Mouse (Mus musculus) embryonic facial prominence, embryonic 13.5 days (tissue): Measurements from ENCODE around the gene Kank2. TPM values are rescaled to one million over a fixed set of nuclear protein-coding genes. Genes with fewer than 3 reads are reported as not detected.
A peak's percentile ranks its signal among the peaks of the same experiment; 100 is the strongest.
"Not testable (repeated sequence)": the region's sequence is repeated elsewhere in the genome, so short reads cannot be mapped to it uniquely, and the experiment has no call there.

Source experiments
- ATAC-seq: fragments of 200-750 bp; cut with Nextera tagmentation; 2 replicates; pipeline ENCODE4 v1.8.0; 2017; ENCODE audit warnings: low read depth; ENCODE audit not compliant: insufficient number of reproducible peaks, insufficient read depth, low FRiP score, low TSS enrichment
- H3K27ac ChIP-seq: fragments of 300-500 bp; sonication (generic); 2 replicates; pipeline ENCODE4 v1.5.1; 2015; ENCODE audit warnings: moderate library complexity, mild to moderate bottlenecking, inconsistent platforms
- H3K27me3 ChIP-seq: fragments of 300-500 bp; sonication (generic); 2 replicates; pipeline ENCODE4 v1.6.1; 2015; ENCODE audit warnings: mild to moderate bottlenecking, inconsistent platforms
- H3K36me3 ChIP-seq: fragments of 300-500 bp; sonication (generic); 2 replicates; pipeline ENCODE4 v1.6.1; 2015; ENCODE audit warnings: mild to moderate bottlenecking, inconsistent platforms
- H3K4me1 ChIP-seq: fragments of 300-500 bp; sonication (generic); 2 replicates; pipeline ENCODE4 v1.6.1; 2015; ENCODE audit warnings: inconsistent platforms
- H3K4me2 ChIP-seq: fragments of 300-500 bp; sonication (generic); 2 replicates; pipeline ENCODE4 v1.6.1; 2015; ENCODE audit warnings: moderate library complexity, mild to moderate bottlenecking, inconsistent platforms
- H3K4me3 ChIP-seq: fragments of 300-500 bp; sonication (generic); 2 replicates; pipeline ENCODE4 v1.5.1; 2015; ENCODE audit warnings: mild to moderate bottlenecking, inconsistent platforms
- H3K9ac ChIP-seq: fragments of 300-500 bp; sonication (generic); 2 replicates; pipeline ENCODE4 v1.6.1; 2015; ENCODE audit warnings: mild to moderate bottlenecking, inconsistent platforms
- H3K9me3 ChIP-seq: fragments of 300-500 bp; sonication (generic); 2 replicates; pipeline ENCODE4 v1.6.1; 2016; ENCODE audit warnings: inconsistent platforms
- WGBS: fragments of 180-500 bp; shearing (Covaris S2); methylation state at CpG from one replicate; pipeline ENCODE4 v1.1.7; 2015; ENCODE audit warnings: mixed read lengths; 5-methylcytosine and 5-hydroxymethylcytosine counted together
- polyA plus RNA-seq: library from polyadenylated mRNA; unstranded; fragments of >200 nt; fragmentation: Nextera tagmentation; extraction: Ambion mirVana; gene quantifications from 2 replicates; pipeline ENCODE4 v1.2.1, GENCODE M21; 2015

Gene Kank2
- polyA plus RNA-seq, 1 experiment from 2014 or later, result 22.6 TPM

DNA sequence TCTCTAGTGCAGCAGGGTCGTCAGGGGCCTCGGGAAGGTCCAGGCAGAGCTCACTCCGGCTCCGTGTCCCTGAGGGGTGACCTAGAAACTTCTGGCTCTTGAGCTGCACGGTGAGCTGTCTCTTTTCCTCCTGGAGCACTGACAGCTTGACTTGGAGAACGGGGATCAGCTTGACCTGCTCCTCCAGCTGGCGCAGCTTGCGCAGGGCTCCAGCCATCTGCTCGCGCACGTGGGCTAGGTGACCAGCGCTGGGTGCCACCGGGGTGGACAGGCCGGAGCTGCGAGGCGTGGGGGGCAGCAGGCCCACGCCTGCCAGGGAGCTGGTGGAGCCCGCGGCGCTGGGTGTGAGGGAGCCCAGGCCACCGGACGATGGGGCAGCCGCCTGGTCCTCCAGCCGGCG lies 3.6 kb downstream of the Kank2 start:
- Histone ChIP-seq H3K4me2 (peak overlapping the region; percentile 75; the same call in 1 of the 2 replicates), H3K27ac (no peak overlapping the region), H3K9me3 (no peaks in the 10 kb centered on the region), H3K36me3 (peaks cover 59% of the 10 kb centered on the region), H3K4me3 (no peak overlapping the region), H3K27me3 (no peaks in the 10 kb centered on the region), H3K9ac (no peak overlapping the region), H3K4me1 (peaks cover 58% of the 10 kb centered on the region)
- no peak for ATAC-seq
- 94% methylated on average over 25 of the region's 25 CpGs for WGBS

DNA sequence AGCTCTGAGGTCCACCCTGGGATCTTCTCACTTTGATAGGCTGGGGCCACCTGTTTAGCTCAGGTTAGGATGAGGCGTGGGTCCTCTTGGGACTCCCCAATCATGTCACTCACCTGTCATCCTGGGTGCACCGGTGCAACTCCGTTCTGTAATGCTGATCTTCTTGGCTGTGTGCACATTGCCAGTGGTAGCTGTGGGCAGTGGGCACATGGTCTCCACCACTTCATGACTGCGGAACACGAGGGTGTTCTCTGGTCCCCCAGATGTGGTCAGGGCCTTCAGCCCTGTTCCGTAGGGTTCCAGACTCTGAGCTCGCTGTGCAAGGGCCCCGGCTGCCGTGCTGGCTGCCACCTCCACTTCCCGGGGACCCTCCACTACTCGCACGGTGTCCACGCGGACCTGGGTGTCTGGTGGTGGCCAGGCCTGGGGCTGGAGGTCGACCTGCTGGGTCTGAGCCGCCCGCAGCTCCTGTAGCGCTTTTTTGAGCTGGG lies 4.2 kb downstream of the Kank2 start:
- WGBS, result 95% methylated on average over 18 of the region's 18 CpGs
- no peak overlapping the region for H3K4me2 ChIP-seq
- H3K4me3 ChIP-seq, result no peak overlapping the region
- H3K36me3 ChIP-seq, result peaks cover 64% of the 10 kb centered on the region
- ATAC-seq, result no peak
- no peaks in the 10 kb centered on the region for H3K27me3 ChIP-seq
- H3K27ac ChIP-seq, result no peak overlapping the region
- H3K9me3 ChIP-seq, result no peaks in the 10 kb centered on the region
- no peak overlapping the region; the same call in 1 of the 2 replicates for H3K9ac ChIP-seq
- peaks cover 58% of the 10 kb centered on the region for H3K4me1 ChIP-seq

GRCm38 (mm10) chr9:21793507-21793906 lies 5.0 kb downstream of the Kank2 start:
- WGBS, result 96% methylated on average over 6 of the region's 6 CpGs
- peaks cover 52% of the 10 kb centered on the region for H3K4me1 ChIP-seq
- H3K27me3 ChIP-seq, ATAC-seq, H3K4me3 ChIP-seq, H3K9me3 ChIP-seq, H3K27ac ChIP-seq, H3K4me2 ChIP-seq, H3K9ac ChIP-seq: not testable (repeated sequence)
- H3K36me3 ChIP-seq, result peaks cover 73% of the 10 kb centered on the region

GRCm38 (mm10) chr9:21792644-21793043 lies 5.9 kb downstream of the Kank2 start:
- H3K4me2 ChIP-seq, result peak overlapping the region; percentile 36
- no peaks in the 10 kb centered on the region for H3K9me3 ChIP-seq
- peaks cover 56% of the 10 kb centered on the region for H3K4me1 ChIP-seq
- no peak overlapping the region for H3K4me3 ChIP-seq
- peaks cover 82% of the 10 kb centered on the region for H3K36me3 ChIP-seq
- no peaks in the 10 kb centered on the region for H3K27me3 ChIP-seq
- no peak for ATAC-seq
- no peak overlapping the region for H3K27ac ChIP-seq
- peak overlapping the region; percentile 44; the same call in 1 of the 2 replicates for H3K9ac ChIP-seq
- WGBS, result 56% methylated on average over 8 of the region's 8 CpGs

GRCm38 (mm10) chr9:21791861-21792260 lies 6.7 kb downstream of the Kank2 start:
- 85% methylated on average over 8 of the region's 8 CpGs for WGBS
- H3K4me2 ChIP-seq, result 0 out of 2 replicates have a peak overlapping the region, but pooled peaks have one; percentile 7
- H3K36me3 ChIP-seq, result peaks cover 87% of the 10 kb centered on the region
- no peaks in the 10 kb centered on the region for H3K27me3 ChIP-seq
- no peak overlapping the region for H3K27ac ChIP-seq
- no peak overlapping the region for H3K4me3 ChIP-seq
- no peak for ATAC-seq
- H3K4me1 ChIP-seq, result peaks cover 55% of the 10 kb centered on the region
- H3K9ac ChIP-seq, result no peak overlapping the region
- no peaks in the 10 kb centered on the region for H3K9me3 ChIP-seq

- Histone ChIP-seq H3K36me3 (peaks cover 90% of the 10 kb centered on the region), H3K27me3 (no peaks in the 10 kb centered on the region), H3K4me1 (peaks cover 37% of the 10 kb centered on the region), H3K4me2 (no peak overlapping the region), H3K27ac (peak overlapping the region; percentile 19), H3K9me3 (no peaks in the 10 kb centered on the region), H3K9ac (no peak overlapping the region), H3K4me3 (no peak overlapping the region)
- 70% methylated on average over 9 of the region's 9 CpGs for WGBS
- no peak for ATAC-seq
Measured at GRCm38 (mm10) chr9:21788234-21788633, 10.3 kb downstream of the Kank2 start.

DNA sequence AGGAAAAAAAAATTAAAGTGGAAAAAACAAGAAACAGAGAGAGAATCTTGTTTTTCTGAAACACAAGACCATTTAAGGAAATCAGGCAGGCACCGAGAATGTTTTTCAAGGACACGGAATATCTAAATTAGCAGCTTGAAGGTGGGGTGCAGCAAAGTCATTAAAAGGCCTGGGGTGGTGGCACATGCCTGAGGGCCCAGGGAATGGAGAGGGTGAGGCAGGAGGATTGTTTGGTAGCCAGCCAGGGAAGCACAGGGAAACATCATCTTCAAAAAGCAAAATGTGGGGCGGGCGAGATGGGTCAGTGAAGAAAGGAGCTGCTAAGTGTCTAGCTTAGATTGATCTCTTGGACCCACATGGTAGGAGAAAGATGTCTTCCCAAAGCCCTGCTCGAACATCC lies 10.9 kb downstream of the Kank2 start:
- WGBS, result 73% methylated on average over 5 of the region's 5 CpGs
- peaks cover 87% of the 10 kb centered on the region for H3K36me3 ChIP-seq
- no peak overlapping the region for H3K4me2 ChIP-seq
- no peak overlapping the region for H3K4me3 ChIP-seq
- H3K9ac ChIP-seq, result no peak overlapping the region
- no peaks in the 10 kb centered on the region for H3K9me3 ChIP-seq
- no peak for ATAC-seq
- no peaks in the 10 kb centered on the region for H3K27me3 ChIP-seq
- peaks cover 31% of the 10 kb centered on the region for H3K4me1 ChIP-seq
- H3K27ac ChIP-seq, result peak overlapping the region; percentile 19

DNA sequence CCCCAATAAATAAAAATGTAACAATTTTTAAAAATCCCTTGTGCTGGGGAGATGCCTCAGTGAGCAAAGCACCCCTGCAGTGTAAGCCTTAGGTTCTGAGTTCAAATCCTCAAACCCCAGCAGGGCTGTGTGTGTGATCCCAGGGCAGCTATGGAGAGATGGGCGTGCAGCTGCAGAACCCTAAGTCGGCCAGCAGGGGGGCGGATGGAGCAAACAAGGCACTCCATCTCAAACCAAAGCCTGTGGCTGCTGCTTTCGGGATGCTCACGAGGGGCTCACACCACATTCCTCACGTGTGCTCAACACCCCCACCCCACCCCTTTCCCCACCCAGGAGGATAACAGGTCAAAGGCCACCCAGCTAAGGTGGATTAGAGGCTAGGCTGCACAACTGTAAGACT lies 11.6 kb downstream of the Kank2 start:
- WGBS, result 10% methylated on average over 6 of the region's 6 CpGs
- H3K4me2 ChIP-seq, result no peak overlapping the region
- no peak overlapping the region for H3K4me3 ChIP-seq
- peaks cover 87% of the 10 kb centered on the region for H3K36me3 ChIP-seq
- ATAC-seq, result no peak
- no peaks in the 10 kb centered on the region for H3K9me3 ChIP-seq
- peak overlapping the region; percentile 4; the same call in 1 of the 2 replicates for H3K9ac ChIP-seq
- H3K4me1 ChIP-seq, result peaks cover 24% of the 10 kb centered on the region
- H3K27me3 ChIP-seq, result no peaks in the 10 kb centered on the region
- H3K27ac ChIP-seq, result no peak overlapping the region

DNA sequence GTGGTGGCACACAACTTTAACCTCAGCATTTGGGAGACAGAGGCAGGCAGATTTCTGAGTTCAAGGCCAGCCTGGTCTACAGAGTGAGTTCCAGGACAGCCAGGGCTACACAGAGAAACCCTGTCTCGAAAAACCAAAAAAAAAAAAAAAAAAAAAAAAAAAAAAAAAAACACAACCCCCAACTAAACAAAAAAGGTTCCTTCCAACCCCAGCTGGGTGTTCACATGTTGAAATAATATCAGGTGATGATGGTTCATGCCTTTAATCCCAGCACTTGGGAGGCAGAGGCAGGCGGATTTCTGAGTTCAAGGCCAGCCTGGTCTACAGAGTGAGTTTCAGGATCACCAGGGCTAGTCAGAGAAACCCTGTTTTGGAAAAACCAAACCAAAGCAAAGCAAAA lies 12.2 kb downstream of the Kank2 start:
- not testable (repeated sequence) for H3K4me3 ChIP-seq, H3K27ac ChIP-seq, H3K4me2 ChIP-seq, ATAC-seq, H3K9ac ChIP-seq, H3K9me3 ChIP-seq, H3K27me3 ChIP-seq
- Histone ChIP-seq H3K4me1 (peaks cover 18% of the 10 kb centered on the region), H3K36me3 (peaks cover 87% of the 10 kb centered on the region)
- WGBS, result 70% methylated on average over 2 of the region's 2 CpGs

- 92% methylated on average over 7 of the region's 7 CpGs for WGBS
Measured at GRCm38 (mm10) chr9:21784517-21785307, 13.8 kb downstream of the Kank2 start.

GRCm38 (mm10) chr9:21781657-21782468 lies 16.7 kb downstream of the Kank2 start:
- no peak overlapping the region for H3K27ac ChIP-seq
- peaks cover 86% of the 10 kb centered on the region for H3K36me3 ChIP-seq

More at GRCm38 (mm10) chr9:21784517-21785307, 13.8 kb downstream of the Kank2 start:
- Histone ChIP-seq H3K9me3 (no peaks in the 10 kb centered on the region), H3K36me3 (peaks cover 87% of the 10 kb centered on the region), H3K27ac (no peak overlapping the region), H3K4me1 (peaks cover 10% of the 10 kb centered on the region), H3K4me3 (no peak overlapping the region), H3K4me2 (no peak overlapping the region), H3K9ac (no peak overlapping the region), H3K27me3 (no peaks in the 10 kb centered on the region)
- ATAC-seq, result no peak

More at GRCm38 (mm10) chr9:21781657-21782468, 16.7 kb downstream of the Kank2 start:
- no peaks in the 10 kb centered on the region for H3K27me3 ChIP-seq
- no peaks in the 10 kb centered on the region for H3K4me1 ChIP-seq
- no peak overlapping the region for H3K9ac ChIP-seq
- no peak overlapping the region for H3K4me3 ChIP-seq
- no peak overlapping the region for H3K4me2 ChIP-seq
- no peak for ATAC-seq
- no peaks in the 10 kb centered on the region for H3K9me3 ChIP-seq
- 78% methylated on average over 15 of the region's 15 CpGs for WGBS
